Mouse (Mus musculus): Measurements from ENCODE around the gene Cops9. TPM values are rescaled to one million over a fixed set of nuclear protein-coding genes. Genes with fewer than 3 reads are reported as not detected.

Gene Cops9
- polyA plus RNA-seq, 1 experiment = 262 TPM

- DNase-seq (ENCODE audit: low read depth) = no peak
- TF ChIP-seq POLR2A (IDR thresholded peaks at IDR 0.05; ENCODE audit: borderline replicate concordance, extremely low read depth, insufficient read depth, insufficient read length, poor library complexity, severe bottlenecking) = no peak
- TF ChIP-seq CTCF (IDR thresholded peaks at IDR 0.05; ENCODE audit: borderline replicate concordance, extremely low read depth, insufficient read depth, insufficient read length) = no peak
These were observed 4.3 kb upstream of the Cops9 start for GRCm38 (mm10) chr1:92646111-92646510.

GRCm38 (mm10) chr1:92644916-92645315 is 3.1 kb upstream of the Cops9 start:
- no peak for TF ChIP-seq CTCF (IDR thresholded peaks at IDR 0.05; ENCODE audit: borderline replicate concordance, extremely low read depth, insufficient read depth, insufficient read length)
- TF ChIP-seq POLR2A (IDR thresholded peaks at IDR 0.05; ENCODE audit: borderline replicate concordance, extremely low read depth, insufficient read depth, insufficient read length, poor library complexity, severe bottlenecking) = no peak
- no peak for DNase-seq (ENCODE audit: low read depth)

GRCm38 (mm10) chr1:92643691-92644090 is 1.9 kb upstream of the Cops9 start:
- no peak for DNase-seq (ENCODE audit: low read depth)
- no peak for TF ChIP-seq POLR2A (IDR thresholded peaks at IDR 0.05; ENCODE audit: borderline replicate concordance, extremely low read depth, insufficient read depth, insufficient read length, poor library complexity, severe bottlenecking)
- no peak for TF ChIP-seq CTCF (IDR thresholded peaks at IDR 0.05; ENCODE audit: borderline replicate concordance, extremely low read depth, insufficient read depth, insufficient read length)

- TF ChIP-seq POLR2A (IDR thresholded peaks at IDR 0.05; ENCODE audit: borderline replicate concordance, extremely low read depth, insufficient read depth, insufficient read length, poor library complexity, severe bottlenecking) (no peak), CTCF (IDR thresholded peaks at IDR 0.05; ENCODE audit: borderline replicate concordance, extremely low read depth, insufficient read depth, insufficient read length) (no peak)
- DNase-seq (ENCODE audit: low read depth) = no peak
These were observed 1.4 kb downstream of the Cops9 start for GRCm38 (mm10) chr1:92640393-92640792.

- no peak for DNase-seq (ENCODE audit: low read depth)
- no peak for TF ChIP-seq POLR2A (IDR thresholded peaks at IDR 0.05; ENCODE audit: borderline replicate concordance, extremely low read depth, insufficient read depth, insufficient read length, poor library complexity, severe bottlenecking)
- TF ChIP-seq CTCF (IDR thresholded peaks at IDR 0.05; ENCODE audit: borderline replicate concordance, extremely low read depth, insufficient read depth, insufficient read length) = no peak
These were observed 3.0 kb downstream of the Cops9 start for GRCm38 (mm10) chr1:92638736-92639135.

- no peak for DNase-seq (ENCODE audit: low read depth)
- no peak for TF ChIP-seq POLR2A (IDR thresholded peaks at IDR 0.05; ENCODE audit: borderline replicate concordance, extremely low read depth, insufficient read depth, insufficient read length, poor library complexity, severe bottlenecking)
- TF ChIP-seq CTCF (IDR thresholded peaks at IDR 0.05; ENCODE audit: borderline replicate concordance, extremely low read depth, insufficient read depth, insufficient read length) = no peak
These were observed 3.6 kb downstream of the Cops9 start for GRCm38 (mm10) chr1:92638181-92638580.

GRCm38 (mm10) chr1:92637501-92638172 is 4.1 kb downstream of the Cops9 start:
- TF ChIP-seq CTCF (IDR thresholded peaks at IDR 0.05; ENCODE audit: borderline replicate concordance, extremely low read depth, insufficient read depth, insufficient read length) (no peak), POLR2A (IDR thresholded peaks at IDR 0.05; ENCODE audit: borderline replicate concordance, extremely low read depth, insufficient read depth, insufficient read length, poor library complexity, severe bottlenecking) (no peak)
- DNase-seq (ENCODE audit: low read depth) = no peak

GRCm38 (mm10) chr1:92636676-92637075 is 5.1 kb downstream of the Cops9 start:
- TF ChIP-seq POLR2A (IDR thresholded peaks at IDR 0.05; ENCODE audit: borderline replicate concordance, extremely low read depth, insufficient read depth, insufficient read length, poor library complexity, severe bottlenecking) = no peak
- TF ChIP-seq CTCF (IDR thresholded peaks at IDR 0.05; ENCODE audit: borderline replicate concordance, extremely low read depth, insufficient read depth, insufficient read length) = no peak
- DNase-seq (ENCODE audit: low read depth) = no peak

GRCm38 (mm10) chr1:92636015-92636414 is 5.8 kb downstream of the Cops9 start:
- DNase-seq (ENCODE audit: low read depth) = no peak
- no peak for TF ChIP-seq CTCF (IDR thresholded peaks at IDR 0.05; ENCODE audit: borderline replicate concordance, extremely low read depth, insufficient read depth, insufficient read length)
- no peak for TF ChIP-seq POLR2A (IDR thresholded peaks at IDR 0.05; ENCODE audit: borderline replicate concordance, extremely low read depth, insufficient read depth, insufficient read length, poor library complexity, severe bottlenecking)

- peak; percentile 72 for DNase-seq (ENCODE audit: low read depth)
- TF ChIP-seq CTCF (IDR thresholded peaks at IDR 0.05; ENCODE audit: borderline replicate concordance, extremely low read depth, insufficient read depth, insufficient read length) (no peak), POLR2A (IDR thresholded peaks at IDR 0.05; ENCODE audit: borderline replicate concordance, extremely low read depth, insufficient read depth, insufficient read length, poor library complexity, severe bottlenecking) (no peak)
These were observed 6.7 kb downstream of the Cops9 start for GRCm38 (mm10) chr1:92634976-92635599.

GRCm38 (mm10) chr1:92634569-92634968 is 7.2 kb downstream of the Cops9 start:
- no peak for TF ChIP-seq CTCF (IDR thresholded peaks at IDR 0.05; ENCODE audit: borderline replicate concordance, extremely low read depth, insufficient read depth, insufficient read length)
- no peak for TF ChIP-seq POLR2A (IDR thresholded peaks at IDR 0.05; ENCODE audit: borderline replicate concordance, extremely low read depth, insufficient read depth, insufficient read length, poor library complexity, severe bottlenecking)
- DNase-seq (ENCODE audit: low read depth) = no peak

- no peak for TF ChIP-seq CTCF (IDR thresholded peaks at IDR 0.05; ENCODE audit: borderline replicate concordance, extremely low read depth, insufficient read depth, insufficient read length)
- TF ChIP-seq POLR2A (IDR thresholded peaks at IDR 0.05; ENCODE audit: borderline replicate concordance, extremely low read depth, insufficient read depth, insufficient read length, poor library complexity, severe bottlenecking) = no peak
- DNase-seq (ENCODE audit: low read depth) = no peak
These were observed 8.1 kb downstream of the Cops9 start for GRCm38 (mm10) chr1:92633726-92634125.
